Mouse (Mus musculus): ENCODE data around the gene Slc25a42. TPM values are rescaled to one million over a fixed set of nuclear protein-coding genes. Genes with fewer than 3 reads are reported as not detected.

Gene Slc25a42
- polyA plus RNA-seq, 1 experiment from 2014 or later, result 5.8 TPM

DNA sequence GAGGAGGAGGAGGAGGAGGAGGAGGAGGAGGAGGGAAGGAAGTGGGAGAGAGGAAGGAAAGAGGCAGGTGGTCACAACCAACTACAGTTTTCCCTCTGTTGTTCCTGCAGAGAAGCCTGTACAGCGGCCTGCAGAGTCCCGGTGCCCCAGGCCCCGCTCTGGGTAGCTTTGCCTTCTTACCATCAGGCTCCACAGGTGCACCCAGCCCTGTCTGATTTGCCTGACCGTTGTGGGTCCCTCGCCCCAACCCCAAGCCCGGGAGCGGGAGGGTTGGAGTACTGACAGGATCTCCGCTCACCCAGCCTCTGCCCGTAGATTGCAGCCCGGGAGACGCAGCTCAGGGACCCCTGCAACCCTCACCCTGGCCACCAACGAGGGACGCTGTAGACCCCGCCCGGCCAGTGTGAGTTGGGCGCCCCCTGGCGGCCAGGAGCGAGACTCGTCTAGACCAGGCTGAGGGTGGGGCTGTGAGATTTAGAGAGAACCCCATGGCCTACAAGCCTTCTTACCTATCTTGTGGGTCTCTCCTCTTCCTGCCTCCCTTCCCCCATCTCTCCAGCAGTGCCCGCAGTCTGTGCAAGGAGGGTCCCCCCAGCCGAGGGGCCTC lies 45.5 kb downstream of the Slc25a42 start:
- peak; percentile 70; the same call in 1 of the 2 replicates for ATAC-seq (ENCODE audit: insufficient number of reproducible peaks, low FRiP score, low TSS enrichment, low read depth)
- H3K4me1 ChIP-seq, result peaks cover 10% of the 10 kb centered on the region; the same call in 1 of the 2 replicates
- H3K27ac ChIP-seq, result no peak overlapping the region
- 3% methylated on average over 21 of the region's 21 CpGs for whole genome bisulfite sequencing
- H3K9me3 ChIP-seq, result no peaks in the 10 kb centered on the region
- H3K4me3 ChIP-seq, result peak overlapping the region; percentile 25
- no peak overlapping the region for H3K9ac ChIP-seq
- peaks cover 23% of the 10 kb centered on the region for H3K27me3 ChIP-seq
- peak overlapping the region; percentile 51 for H3K4me2 ChIP-seq
- H3K36me3 ChIP-seq, result no peaks in the 10 kb centered on the region

DNA sequence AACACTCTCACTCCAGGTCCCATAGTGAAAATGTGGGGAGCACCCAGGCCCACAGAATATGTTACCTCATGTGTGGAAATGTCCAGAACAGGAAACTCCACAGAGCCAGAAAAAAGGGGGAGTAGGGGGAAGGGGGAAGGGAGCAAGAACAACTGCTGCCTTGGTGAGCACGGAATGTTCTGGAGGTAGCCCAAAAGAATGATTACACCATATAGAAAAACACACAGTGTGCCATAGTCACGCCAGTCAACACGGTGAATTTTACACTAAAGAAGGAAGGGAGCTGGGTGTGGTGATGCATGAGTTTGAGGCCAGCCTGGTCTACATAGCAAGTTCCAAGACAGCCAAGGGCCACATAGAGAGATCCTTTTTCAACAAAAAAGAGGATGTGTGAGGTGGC lies 48.8 kb downstream of the Slc25a42 start:
- Histone ChIP-seq H3K27me3 (peaks cover 23% of the 10 kb centered on the region), H3K4me2 (no peak overlapping the region), H3K9ac (no peak overlapping the region), H3K4me3 (no peak overlapping the region), H3K4me1 (peaks cover 13% of the 10 kb centered on the region), H3K36me3 (no peaks in the 10 kb centered on the region), H3K27ac (no peak overlapping the region), H3K9me3 (no peaks in the 10 kb centered on the region)
- no peak for ATAC-seq (ENCODE audit: insufficient number of reproducible peaks, low FRiP score, low TSS enrichment, low read depth)
- 70% methylated on average over 3 of the region's 3 CpGs for WGBS

DNA sequence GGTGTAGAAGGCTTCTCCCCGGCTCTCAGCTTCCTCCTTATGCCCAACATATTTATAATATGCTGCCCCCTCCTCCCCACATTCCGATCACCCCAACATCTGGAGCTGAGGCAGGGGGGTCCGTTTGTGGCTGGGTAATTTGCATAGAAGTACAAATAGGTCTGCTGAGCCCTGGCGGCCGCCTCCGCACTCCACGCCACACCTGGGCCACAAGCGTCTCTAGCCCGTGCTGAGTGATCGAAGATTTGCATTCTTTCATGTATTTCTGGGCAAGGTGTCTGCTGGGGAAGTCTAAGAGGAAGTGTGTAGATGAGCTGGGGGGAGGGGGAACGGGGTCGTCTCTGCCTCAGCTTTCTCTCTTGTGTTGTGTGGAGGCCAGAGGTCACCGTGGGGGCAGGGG lies 52.1 kb downstream of the Slc25a42 start:
- no peak overlapping the region for H3K4me2 ChIP-seq
- peaks cover 14% of the 10 kb centered on the region for H3K4me1 ChIP-seq
- no peaks in the 10 kb centered on the region for H3K9me3 ChIP-seq
- ATAC-seq (ENCODE audit: insufficient number of reproducible peaks, low FRiP score, low TSS enrichment, low read depth), result no peak
- 64% methylated on average over 13 of the region's 13 CpGs for WGBS
- no peak overlapping the region for H3K9ac ChIP-seq
- H3K27me3 ChIP-seq, result peaks cover 8% of the 10 kb centered on the region
- no peak overlapping the region for H3K27ac ChIP-seq
- H3K36me3 ChIP-seq, result no peaks in the 10 kb centered on the region
- H3K4me3 ChIP-seq, result no peak overlapping the region

DNA sequence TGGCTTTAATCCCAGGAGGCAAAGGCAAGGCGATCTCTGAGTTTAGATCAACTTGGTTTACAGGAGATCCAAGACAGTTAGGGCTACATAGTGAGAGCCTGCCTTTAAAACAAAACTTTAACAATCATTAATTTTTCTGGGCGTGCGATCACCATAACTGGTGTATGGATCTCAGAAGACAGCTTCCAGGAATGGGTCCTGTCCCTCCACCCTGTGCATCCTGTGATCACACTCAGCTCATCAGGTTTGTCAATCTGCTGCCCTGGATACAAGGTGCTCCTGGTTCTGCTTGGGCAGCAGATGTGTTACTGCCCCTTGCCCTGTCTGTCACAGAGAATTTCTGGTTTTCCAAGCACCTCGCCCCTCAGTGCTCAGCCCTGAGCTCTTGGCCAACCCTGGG lies 52.9 kb downstream of the Slc25a42 start:
- ATAC-seq (ENCODE audit: insufficient number of reproducible peaks, low FRiP score, low TSS enrichment, low read depth), result no peak
- Histone ChIP-seq H3K9me3 (no peaks in the 10 kb centered on the region), H3K4me3 (no peak overlapping the region), H3K9ac (no peak overlapping the region), H3K36me3 (no peaks in the 10 kb centered on the region), H3K27me3 (peaks cover 5% of the 10 kb centered on the region; the same call in 1 of the 2 replicates), H3K27ac (no peak overlapping the region), H3K4me2 (no peak overlapping the region), H3K4me1 (peaks cover 14% of the 10 kb centered on the region)
- WGBS, result 79% methylated on average over 4 of the region's 4 CpGs

DNA sequence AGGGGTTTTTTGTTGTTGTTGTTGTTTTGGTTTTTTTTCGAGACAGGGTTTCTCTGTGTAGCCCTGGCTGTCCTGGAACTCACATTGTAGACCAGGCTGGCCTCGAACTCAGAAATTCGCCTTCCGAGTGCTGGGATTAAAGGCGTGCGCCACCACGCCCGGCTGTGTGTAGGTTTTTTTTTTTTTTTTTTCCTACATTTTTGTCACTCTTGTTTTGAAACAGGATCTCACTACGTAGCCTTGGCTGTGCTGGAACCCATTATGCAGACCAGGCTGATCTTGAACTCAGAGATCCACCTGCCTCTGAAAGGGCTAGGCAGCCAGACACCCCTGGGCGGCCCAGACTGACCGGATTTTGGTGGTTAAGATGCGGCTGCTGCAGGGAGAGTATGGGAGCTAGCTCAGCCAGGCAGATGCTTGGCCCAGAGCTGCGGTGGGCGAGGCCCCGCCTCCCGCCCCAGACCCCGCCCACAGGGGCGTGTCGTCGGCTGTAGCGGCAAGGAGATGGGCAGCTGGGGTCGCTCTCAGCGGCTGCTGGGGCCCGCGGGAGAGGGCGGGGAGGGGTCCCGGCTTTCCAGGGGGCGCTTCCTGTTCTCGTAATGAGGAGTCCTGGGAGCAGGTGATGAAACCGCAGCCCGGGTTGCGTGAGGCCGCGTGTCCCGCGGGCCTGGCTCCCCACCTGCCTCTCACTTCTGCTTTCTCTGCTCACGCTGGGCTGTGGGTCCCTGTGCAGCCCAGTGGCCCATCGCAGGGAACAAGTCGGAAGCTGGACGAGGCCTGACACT lies 53.8 kb downstream of the Slc25a42 start:
- H3K27ac ChIP-seq, result no peak overlapping the region
- ATAC-seq (ENCODE audit: insufficient number of reproducible peaks, low FRiP score, low TSS enrichment, low read depth), result peak; percentile 84
- 10% methylated on average over 35 of the region's 40 CpGs for WGBS
- no peaks in the 10 kb centered on the region; the same call in 1 of the 2 replicates for H3K27me3 ChIP-seq
- H3K4me1 ChIP-seq, result peaks cover 14% of the 10 kb centered on the region
- no peaks in the 10 kb centered on the region for H3K36me3 ChIP-seq
- no peaks in the 10 kb centered on the region for H3K9me3 ChIP-seq
- H3K9ac ChIP-seq, result no peak overlapping the region
- peak overlapping the region; percentile 51 for H3K4me3 ChIP-seq
- H3K4me2 ChIP-seq, result peak overlapping the region; percentile 82

DNA sequence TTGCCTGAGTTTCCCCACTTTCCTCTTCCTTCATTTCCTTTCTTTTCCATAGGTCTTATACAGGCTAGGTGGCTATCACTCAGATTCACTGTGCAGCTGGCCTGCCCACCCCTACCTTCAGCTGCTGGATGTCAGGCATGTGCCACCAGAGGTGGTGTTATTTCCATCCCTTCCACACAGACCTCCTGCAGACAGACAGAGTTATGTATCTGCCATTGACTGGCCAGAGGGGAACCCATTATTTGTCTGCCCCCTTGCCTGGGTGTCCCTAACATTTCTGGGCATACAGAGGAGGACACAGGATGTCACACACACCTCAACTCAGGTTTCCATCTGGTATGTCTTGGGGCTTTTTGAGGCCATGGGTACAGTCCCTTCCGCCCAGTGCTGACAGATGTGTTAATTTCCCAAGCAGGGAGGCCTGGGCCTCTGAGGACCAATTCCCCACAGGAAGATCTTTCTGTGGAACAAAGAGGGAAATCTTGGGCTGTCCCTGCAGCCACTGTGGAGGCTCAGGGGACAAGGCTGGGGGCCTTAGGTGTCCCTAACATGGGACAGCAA lies 54.8 kb downstream of the Slc25a42 start:
- H3K27me3 ChIP-seq, result no peaks in the 10 kb centered on the region; the same call in 1 of the 2 replicates
- ATAC-seq (ENCODE audit: insufficient number of reproducible peaks, low FRiP score, low TSS enrichment, low read depth), result no peak
- H3K36me3 ChIP-seq, result no peaks in the 10 kb centered on the region
- no peak overlapping the region for H3K9ac ChIP-seq
- H3K4me2 ChIP-seq, result no peak overlapping the region
- no peaks in the 10 kb centered on the region for H3K9me3 ChIP-seq
- WGBS, result 94% methylated on average over 1 of the region's 1 CpGs
- no peak overlapping the region for H3K27ac ChIP-seq
- peaks cover 20% of the 10 kb centered on the region for H3K4me1 ChIP-seq
- H3K4me3 ChIP-seq, result no peak overlapping the region

DNA sequence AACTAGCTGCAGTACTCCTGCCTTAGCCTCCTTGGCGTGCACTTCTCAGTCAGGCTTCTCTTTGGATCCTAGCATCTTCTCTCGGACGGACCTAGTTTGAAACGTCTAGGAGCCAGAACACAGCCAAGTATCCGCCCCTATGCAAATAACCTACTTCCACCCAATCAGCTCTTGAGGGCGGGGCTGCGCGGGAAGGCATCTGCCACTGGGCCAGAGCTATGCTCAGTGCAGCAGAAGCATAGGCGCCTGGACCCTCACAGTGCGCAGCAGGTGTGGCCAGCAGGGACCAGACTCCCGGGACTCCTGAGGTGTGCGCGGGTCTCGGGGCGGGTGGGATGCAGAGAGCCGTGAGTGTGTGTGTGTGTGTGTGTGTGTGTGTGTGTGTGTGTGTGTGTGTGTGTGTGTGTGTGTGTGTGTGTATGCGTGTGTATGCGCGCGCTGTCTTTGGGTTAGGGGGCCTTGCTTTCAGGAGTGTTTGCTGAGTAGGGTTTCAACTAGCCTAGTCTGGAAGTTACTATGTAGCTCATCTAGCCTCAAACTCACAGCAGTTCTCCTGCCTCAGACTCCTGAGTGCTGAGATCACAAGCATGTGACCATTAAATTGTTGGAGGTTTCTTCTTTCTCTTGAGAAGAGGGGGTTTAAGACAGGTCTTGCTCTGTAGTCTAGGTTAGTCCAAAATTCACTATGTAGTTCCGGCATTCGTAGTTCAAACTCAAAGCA lies 59.4 kb downstream of the Slc25a42 start:
- no peak overlapping the region for H3K9ac ChIP-seq
- peaks cover 15% of the 10 kb centered on the region for H3K4me1 ChIP-seq
- peak overlapping the region; percentile 38 for H3K4me2 ChIP-seq
- H3K27ac ChIP-seq, result no peak overlapping the region; the same call in 1 of the 2 replicates
- H3K36me3 ChIP-seq, result peaks cover under 1% of the 10 kb centered on the region; the same call in 1 of the 2 replicates
- peak overlapping the region; percentile 16; the same call in 1 of the 2 replicates for H3K4me3 ChIP-seq
- 12% methylated on average over 22 of the region's 22 CpGs for WGBS
- ATAC-seq (ENCODE audit: insufficient number of reproducible peaks, low FRiP score, low TSS enrichment, low read depth), result peak; percentile 85
- H3K27me3 ChIP-seq, result no peaks in the 10 kb centered on the region; the same call in 1 of the 2 replicates
- no peaks in the 10 kb centered on the region for H3K9me3 ChIP-seq

DNA sequence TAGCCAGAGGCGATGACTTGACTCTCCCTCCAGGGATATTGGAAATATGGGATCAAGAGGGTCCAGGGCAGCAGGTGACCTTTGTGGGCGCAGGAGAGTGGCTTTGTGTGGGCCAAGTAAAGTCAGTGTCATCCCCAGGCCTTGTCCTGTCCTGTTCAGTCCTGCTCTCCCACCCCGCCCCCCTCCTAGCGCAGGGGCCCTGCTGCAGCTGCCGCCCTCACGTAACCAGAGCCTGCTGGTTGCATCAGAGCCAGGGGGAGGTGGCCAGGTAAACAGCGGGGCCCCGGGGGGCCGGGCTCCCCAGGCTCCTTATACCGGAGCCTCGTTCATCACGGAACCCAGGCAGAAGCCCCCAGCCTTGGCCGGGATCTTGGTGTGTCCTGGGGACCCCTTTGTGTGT lies 61.9 kb downstream of the Slc25a42 start:
- H3K9ac ChIP-seq, result no peak overlapping the region
- H3K27me3 ChIP-seq, result no peaks in the 10 kb centered on the region; the same call in 1 of the 2 replicates
- H3K36me3 ChIP-seq, result peaks cover 26% of the 10 kb centered on the region
- H3K9me3 ChIP-seq, result no peaks in the 10 kb centered on the region
- no peak overlapping the region for H3K27ac ChIP-seq
- H3K4me1 ChIP-seq, result peaks cover 13% of the 10 kb centered on the region
- H3K4me2 ChIP-seq, result peak overlapping the region; percentile 11; the same call in 1 of the 2 replicates
- ATAC-seq (ENCODE audit: insufficient number of reproducible peaks, low FRiP score, low TSS enrichment, low read depth), result no peak
- no peak overlapping the region for H3K4me3 ChIP-seq
- 15% methylated on average over 13 of the region's 13 CpGs for WGBS

DNA sequence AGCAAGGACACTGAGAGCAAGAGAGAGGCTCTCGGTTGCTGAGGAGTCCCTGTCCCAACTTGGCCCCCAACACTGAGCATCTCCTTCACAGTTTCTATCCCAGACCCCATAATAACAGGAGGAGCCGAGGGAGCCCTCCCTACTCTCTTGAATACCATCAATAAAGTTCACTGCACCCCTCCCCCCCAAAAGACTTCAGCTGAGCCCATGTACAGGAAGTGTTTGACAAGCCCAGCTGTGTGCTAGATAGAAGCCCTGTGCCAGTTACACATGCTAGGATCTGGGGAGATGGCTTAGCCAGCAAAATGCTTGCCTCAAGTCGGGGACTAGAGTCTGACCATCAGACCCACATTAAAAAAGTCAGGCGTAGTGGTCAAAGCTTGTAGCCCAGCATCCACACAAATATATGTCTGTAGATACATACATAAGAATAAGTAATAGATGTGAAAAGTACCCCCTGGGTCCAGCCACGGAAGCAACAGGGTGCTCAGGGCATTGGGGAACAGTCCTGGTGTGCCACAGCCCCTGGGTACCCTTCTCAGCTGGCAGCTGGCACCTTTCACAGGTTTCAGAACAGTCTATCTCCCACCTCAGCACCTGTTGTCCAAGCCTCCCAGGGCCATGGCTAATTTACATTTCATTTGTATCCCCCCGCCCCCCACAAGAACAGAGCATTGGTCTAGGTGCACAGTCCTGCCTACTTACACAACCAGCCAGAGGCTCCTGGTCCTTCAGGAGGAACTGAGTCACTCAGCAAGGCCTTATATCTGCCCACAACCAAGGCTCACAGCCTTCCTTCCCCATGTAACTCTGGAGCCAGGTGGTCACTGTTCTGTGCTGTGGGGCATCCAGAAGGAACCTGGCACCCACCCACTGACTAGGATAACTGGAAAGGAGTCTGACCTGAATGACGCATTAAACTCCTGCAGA lies 64.2 kb downstream of the Slc25a42 start:
- no peak overlapping the region for H3K9ac ChIP-seq
- H3K9me3 ChIP-seq, result no peaks in the 10 kb centered on the region
- H3K36me3 ChIP-seq, result peaks cover 44% of the 10 kb centered on the region
- no peak overlapping the region for H3K4me2 ChIP-seq
- H3K27me3 ChIP-seq, result no peaks in the 10 kb centered on the region; the same call in 1 of the 2 replicates
- WGBS, result 89% methylated on average over 7 of the region's 7 CpGs
- H3K27ac ChIP-seq, result no peak overlapping the region
- no peak overlapping the region for H3K4me3 ChIP-seq
- ATAC-seq (ENCODE audit: insufficient number of reproducible peaks, low FRiP score, low TSS enrichment, low read depth), result no peak
- peaks cover 13% of the 10 kb centered on the region for H3K4me1 ChIP-seq

DNA sequence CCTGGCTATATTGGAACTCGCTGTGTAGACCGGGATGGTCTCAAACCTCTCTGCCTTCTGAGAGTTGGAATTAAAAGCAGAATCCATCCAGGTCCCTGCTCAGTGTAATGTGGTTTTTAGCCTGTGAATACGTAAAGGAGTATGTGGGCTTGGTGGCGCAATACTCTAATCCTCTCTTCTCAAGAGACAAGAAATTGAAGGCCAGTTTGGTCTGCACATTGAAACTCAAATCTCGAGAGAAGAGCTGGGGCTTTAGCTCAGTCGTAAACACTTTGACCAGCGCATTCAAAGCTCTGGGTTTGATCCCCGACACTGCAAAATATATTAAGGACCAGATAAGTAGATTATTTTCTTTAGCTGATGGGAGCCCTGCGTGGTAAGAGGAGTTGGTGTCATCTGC lies 72.1 kb downstream of the Slc25a42 start:
- H3K27me3 ChIP-seq, result no peaks in the 10 kb centered on the region

More for the DNA sequence above, 72.1 kb downstream of the Slc25a42 start:
- H3K4me3 ChIP-seq, result peak overlapping the region; percentile 86
- H3K4me2 ChIP-seq, result peak overlapping the region; percentile 65
- peaks cover 41% of the 10 kb centered on the region for H3K36me3 ChIP-seq
- H3K9me3 ChIP-seq, result no peaks in the 10 kb centered on the region
- ATAC-seq (ENCODE audit: insufficient number of reproducible peaks, low FRiP score, low TSS enrichment, low read depth), result no peak
- peak overlapping the region; percentile 80 for H3K9ac ChIP-seq
- H3K27ac ChIP-seq, result peak overlapping the region; percentile 91
- WGBS, result 7% methylated on average over 9 of the region's 9 CpGs
- peaks cover 21% of the 10 kb centered on the region for H3K4me1 ChIP-seq
